40 mouse cellular contexts compared by ENCODE assay signal in genomic region chr10:76158009-76158408, GRCm38 (mm10). TPM values are rescaled to one million over a fixed set of nuclear protein-coding genes. Genes with fewer than 3 reads are reported as not detected.
"Had no signal": no experiment of that assay in that cellular context is flagged by ENCODE, and none has a peak within 500 bp of the region (broad histone marks: within the 10 kb centered on the region; RNA-seq: fewer than 3 reads in every experiment).

No protein-coding gene starts in this region.

- H3K27me3 ChIP-seq: heart, embryonic 12.5 days; hindbrain, embryonic 13.5 days; hindbrain, embryonic 15.5 days; limb, embryonic 13.5 days; limb, embryonic 15.5 days; liver, embryonic 12.5 days had no signal

- H3K4me1 ChIP-seq: heart, embryonic 10.5 days; heart, embryonic 12.5 days; hindbrain, embryonic 13.5 days; hindbrain, embryonic 15.5 days; limb, embryonic 13.5 days; limb, embryonic 15.5 days; liver, embryonic 12.5 days had no signal

- H3K9ac ChIP-seq: forebrain, postnatal 0 days; heart, embryonic 12.5 days; hindbrain, embryonic 13.5 days; hindbrain, embryonic 15.5 days; limb, embryonic 13.5 days; limb, embryonic 15.5 days; liver, embryonic 12.5 days; liver, embryonic 14.5 days had no signal

- H3K36me3 ChIP-seq: heart, embryonic 10.5 days; heart, embryonic 12.5 days; hindbrain, embryonic 13.5 days; hindbrain, embryonic 15.5 days; limb, embryonic 13.5 days; limb, embryonic 15.5 days; liver, embryonic 12.5 days had no signal

- H3K4me3 ChIP-seq: heart, embryonic 10.5 days; heart, embryonic 12.5 days; hindbrain, embryonic 13.5 days; hindbrain, embryonic 15.5 days; left cerebral cortex, adult 2 months; limb, embryonic 13.5 days; limb, embryonic 15.5 days; liver, embryonic 12.5 days had no signal

- DNase-seq: forebrain, postnatal 0 days; gastrocnemius, postnatal 10 days; gastrocnemius, postnatal 25 days; heart, adult 18-20 months; heart, postnatal 10 days; kidney, adult 18-20 months; kidney, adult 8-10 months; kidney, postnatal 10 days; kidney, postnatal 25 days; kidney, postnatal 4 days; layer of hippocampus, adult 9-11 months; left cerebral cortex, postnatal 4 days had no signal

- H3K9me3 ChIP-seq: heart, embryonic 10.5 days; heart, embryonic 12.5 days; hindbrain, embryonic 13.5 days; hindbrain, embryonic 15.5 days; limb, embryonic 13.5 days; limb, embryonic 15.5 days; liver, embryonic 12.5 days had no signal

- ATAC-seq: forebrain, postnatal 0 days; hindbrain, postnatal 0 days; liver, embryonic 12.5 days had no signal

- H3K4me2 ChIP-seq: heart, embryonic 12.5 days; hindbrain, embryonic 13.5 days; hindbrain, embryonic 15.5 days; limb, embryonic 13.5 days; limb, embryonic 15.5 days; liver, embryonic 12.5 days had no signal

- H3K27ac ChIP-seq: heart, embryonic 10.5 days; hindbrain, embryonic 13.5 days; hindbrain, embryonic 15.5 days; hindbrain, postnatal 0 days; left cerebral cortex, adult 2 months; limb, embryonic 13.5 days; limb, embryonic 15.5 days; liver, embryonic 12.5 days; liver, embryonic 14.5 days had no signal

RNA-seq across cellular contexts. Expression of gene Slc5a4a, which starts 10.8 kb away (rescaled TPM):
- total RNA-seq: gastrocnemius, adult 18-20 months; gastrocnemius, postnatal 10 days; gastrocnemius, postnatal 25 days; gastrocnemius, postnatal 4 days; granulocyte monocyte progenitor cell, adult 5-6 weeks; heart, adult 18-20 months; heart, adult 8-10 months; heart, postnatal 10 days; heart, postnatal 25 days; hematopoietic stem cell, adult 5-6 weeks; hindbrain, postnatal 0 days; layer of hippocampus, adult 18-20 months; layer of hippocampus, adult 8-10 months; layer of hippocampus, postnatal 25 days; left cerebral cortex, adult 2 months; left cerebral cortex, postnatal 25 days; left cerebral cortex, postnatal 4 days; liver, adult 2 months had no signal
- polyA plus RNA-seq: heart, embryonic 10.5 days; heart, embryonic 12.5 days; heart, embryonic 14.5 days; heart, embryonic 16.5 days; hindbrain, embryonic 11.5 days; hindbrain, embryonic 13.5 days; hindbrain, postnatal 0 days; intestine, embryonic 14.5 days; kidney, embryonic 14.5 days; kidney, embryonic 16.5 days; limb, embryonic 11.5 days; limb, embryonic 13.5 days; limb, embryonic 15.5 days; liver, adult 2 months; liver, embryonic 12.5 days had no signal

RNA-seq across cellular contexts. Expression of gene Slc5a4b, which starts 47.2 kb away (rescaled TPM):
- total RNA-seq: forebrain, postnatal 0 days; gastrocnemius, adult 18-20 months; gastrocnemius, postnatal 10 days; gastrocnemius, postnatal 25 days; gastrocnemius, postnatal 4 days; granulocyte monocyte progenitor cell, adult 5-6 weeks; heart, adult 18-20 months; heart, adult 8-10 months; heart, postnatal 10 days; heart, postnatal 25 days; hematopoietic stem cell, adult 5-6 weeks; hindbrain, postnatal 0 days; layer of hippocampus, adult 18-20 months; layer of hippocampus, adult 8-10 months; layer of hippocampus, postnatal 25 days; left cerebral cortex, adult 2 months; left cerebral cortex, postnatal 25 days; left cerebral cortex, postnatal 4 days; liver, adult 2 months had no signal
- polyA plus RNA-seq: forebrain, postnatal 0 days; heart, embryonic 10.5 days; heart, embryonic 12.5 days; heart, embryonic 14.5 days; heart, embryonic 16.5 days; hindbrain, embryonic 11.5 days; hindbrain, embryonic 15.5 days; intestine, embryonic 14.5 days; limb, embryonic 11.5 days; limb, embryonic 13.5 days; limb, embryonic 15.5 days; liver, adult 2 months had no signal
